Mouse (Mus musculus) kidney, embryonic 14.5 days (tissue): ENCODE results near the gene Igsf23. TPM values are rescaled to one million over a fixed set of nuclear protein-coding genes. Genes with fewer than 3 reads are reported as not detected.

Experiments
- ATAC-seq: fragments of 200-750 bp; cut with Nextera tagmentation; 2 replicates; pipeline ENCODE4 v1.8.0; 2017; ENCODE audit warnings: moderate number of reproducible peaks, mild to moderate bottlenecking, moderate TSS enrichment, moderate library complexity; ENCODE audit not compliant: low FRiP score, low TSS enrichment
- H3K27ac ChIP-seq: fragments of 300-500 bp; sonication (generic); 2 replicates; pipeline ENCODE4 v1.5.1; 2014; ENCODE audit warnings: low read depth, mild to moderate bottlenecking, low read length, moderate library complexity, mixed read lengths
- H3K27me3 ChIP-seq: fragments of 300-500 bp; sonication (generic); 2 replicates; pipeline ENCODE4 v1.6.1; 2014; ENCODE audit warnings: mild to moderate bottlenecking, low read length; ENCODE audit not compliant: control insufficient read depth, insufficient read depth
- H3K36me3 ChIP-seq: fragments of 300-500 bp; sonication (generic); 2 replicates; pipeline ENCODE4 v1.6.1; 2014; ENCODE audit warnings: low read length, mixed read lengths; ENCODE audit not compliant: control insufficient read depth, insufficient read depth
- H3K4me1 ChIP-seq: fragments of 300-500 bp; sonication (generic); 2 replicates; pipeline ENCODE4 v1.6.1; 2014; ENCODE audit warnings: low read length, mixed read lengths; ENCODE audit not compliant: control insufficient read depth, insufficient read depth
- H3K4me2 ChIP-seq: fragments of 300-500 bp; sonication (generic); replicated peaks from 2 replicates; pipeline ENCODE4 v1.6.1; 2014; ENCODE audit warnings: low read depth, mild to moderate bottlenecking, low read length
- H3K4me3 ChIP-seq: fragments of 300-500 bp; sonication (generic); 2 replicates; pipeline ENCODE4 v1.5.1; 2014; ENCODE audit warnings: mild to moderate bottlenecking, low read length
- H3K9ac ChIP-seq: fragments of 300-500 bp; sonication (generic); 2 replicates; pipeline ENCODE4 v1.6.1; 2014; ENCODE audit warnings: low read depth, mild to moderate bottlenecking, low read length, moderate library complexity
- H3K9me3 ChIP-seq: fragments of 300-500 bp; sonication (generic); 2 replicates; pipeline ENCODE4 v1.6.1; 2016; ENCODE audit warnings: low read length; ENCODE audit not compliant: control insufficient read depth
- WGBS: fragments of 180-500 bp; shearing (Covaris S2); extraction: QIAGEN DNeasy Blood & Tissue Kit; methylation state at CpG from one replicate; pipeline ENCODE4 v1.1.7; 2014; 5-methylcytosine and 5-hydroxymethylcytosine counted together
- polyA plus RNA-seq: library from polyadenylated mRNA; unstranded; fragments of >200 nt; fragmentation: Nextera tagmentation; extraction: Ambion mirVana; gene quantifications from 2 replicates; pipeline ENCODE4 v1.2.1, GENCODE M21; 2014

The Igsf23 gene
- polyA plus RNA-seq, 1 experiment from 2014 or later: not detected

DNA sequence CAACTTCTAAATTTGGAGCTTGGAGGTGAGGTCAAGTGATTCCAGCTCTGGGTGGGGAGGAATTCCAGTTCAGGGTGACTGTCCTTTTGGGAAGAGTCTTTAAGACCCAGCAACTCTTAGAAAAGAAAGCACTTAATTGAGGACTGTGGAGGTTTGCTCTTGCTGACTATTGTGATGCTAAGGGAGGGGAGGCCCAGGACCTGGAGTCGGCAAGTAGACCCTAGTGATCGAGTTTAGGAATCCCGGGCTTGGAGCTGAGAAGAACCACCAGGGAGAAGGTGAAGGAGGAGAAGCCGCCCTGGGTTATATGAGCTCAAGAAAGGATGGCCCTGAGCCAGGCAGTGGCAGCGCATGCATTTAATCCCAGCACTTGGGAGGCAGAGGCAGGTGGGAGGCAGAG is 22.1 kb downstream of the Igsf23 start:
- H3K27ac ChIP-seq: no peak overlapping the region
- no peak for ATAC-seq
- no peaks in the 10 kb centered on the region for H3K27me3 ChIP-seq
- no peaks in the 10 kb centered on the region for H3K36me3 ChIP-seq
- 59% methylated on average over 5 of the region's 5 CpGs for WGBS
- H3K9me3 ChIP-seq: no peaks in the 10 kb centered on the region
- H3K9ac ChIP-seq: no peak overlapping the region
- H3K4me1 ChIP-seq: 0 out of 2 replicates have a peak, but pooled peaks cover 4% of the 10 kb centered on the region
- H3K4me3 ChIP-seq: no peak overlapping the region
- H3K4me2 ChIP-seq: no peak overlapping the region

DNA sequence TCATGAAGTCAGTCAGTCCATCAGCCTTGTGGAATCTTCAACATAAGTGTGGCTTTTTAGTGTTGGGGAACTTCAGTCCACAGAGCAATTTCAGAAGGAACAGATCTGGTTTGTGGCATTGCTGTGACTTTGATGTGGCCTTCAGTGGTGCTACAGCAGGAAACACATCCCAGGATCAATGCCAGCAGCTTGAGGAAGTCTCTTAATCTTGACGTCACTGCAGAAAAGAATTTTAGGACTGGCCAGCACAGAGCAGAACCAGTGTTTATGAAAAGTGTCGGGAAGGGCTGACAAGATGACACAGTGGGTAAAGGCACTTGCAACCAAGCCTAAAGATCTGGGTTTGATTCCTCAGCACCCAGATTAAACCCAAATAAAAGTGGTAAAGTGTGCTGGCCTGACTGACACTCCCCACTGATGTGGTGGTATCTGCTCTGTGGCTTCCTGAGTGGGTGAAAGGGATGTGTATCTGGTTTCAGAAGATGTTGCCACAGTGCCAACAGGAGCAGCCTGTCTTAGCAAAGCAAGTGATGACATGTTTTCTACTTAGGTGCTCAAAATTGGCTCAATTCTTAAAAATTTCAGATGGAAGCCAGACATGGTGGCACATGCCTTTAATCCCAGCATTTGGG is 23.6 kb downstream of the Igsf23 start:
- Histone ChIP-seq H3K4me1 (no peaks in the 10 kb centered on the region), H3K27me3 (no peaks in the 10 kb centered on the region), H3K9me3 (no peaks in the 10 kb centered on the region), H3K27ac (no peak overlapping the region), H3K4me3 (no peak overlapping the region), H3K9ac (no peak overlapping the region), H3K36me3 (no peaks in the 10 kb centered on the region), H3K4me2 (no peak overlapping the region)
- no peak for ATAC-seq
- 72% methylated on average over 2 of the region's 2 CpGs for WGBS

DNA sequence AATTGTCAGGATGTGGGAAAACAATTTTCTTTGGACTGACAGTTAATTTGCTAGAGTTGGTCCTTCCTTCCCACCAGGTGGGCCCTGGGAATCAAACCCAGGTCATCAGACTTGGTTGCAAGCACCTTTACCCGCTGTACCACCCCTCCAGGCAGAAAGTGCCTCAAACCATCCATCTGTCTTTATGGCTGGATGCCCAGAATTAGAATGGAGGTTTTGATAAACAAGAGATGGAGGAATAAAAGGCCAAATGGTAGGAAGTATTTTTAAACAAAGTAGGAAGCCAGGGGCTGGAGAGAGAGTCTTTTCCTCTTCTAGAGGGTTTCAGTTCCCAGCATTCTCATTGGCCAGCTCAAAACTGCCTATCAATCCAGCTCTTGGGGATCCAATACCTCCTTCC is 25.2 kb downstream of the Igsf23 start:
- H3K4me3 ChIP-seq: no peak overlapping the region
- no peaks in the 10 kb centered on the region for H3K27me3 ChIP-seq
- no peak overlapping the region for H3K4me2 ChIP-seq
- WGBS: 89% methylated on average over 1 of the region's 1 CpGs
- H3K36me3 ChIP-seq: no peaks in the 10 kb centered on the region
- no peak overlapping the region for H3K9ac ChIP-seq
- no peaks in the 10 kb centered on the region for H3K4me1 ChIP-seq
- no peaks in the 10 kb centered on the region for H3K9me3 ChIP-seq
- no peak for ATAC-seq
- H3K27ac ChIP-seq: no peak overlapping the region

GRCm38 (mm10) chr7:19923797-19924196 is 26.8 kb downstream of the Igsf23 start:
- no peak for ATAC-seq

GRCm38 (mm10) chr7:19923354-19923753 is 27.2 kb downstream of the Igsf23 start:
- Histone ChIP-seq H3K9ac (no peak overlapping the region), H3K27me3 (no peaks in the 10 kb centered on the region), H3K9me3 (no peaks in the 10 kb centered on the region), H3K4me1 (peaks cover 5% of the 10 kb centered on the region; the same call in 1 of the 2 replicates), H3K36me3 (peaks cover 3% of the 10 kb centered on the region; the same call in 1 of the 2 replicates), H3K4me3 (no peak overlapping the region), H3K27ac (no peak overlapping the region), H3K4me2 (no peak overlapping the region)
- no peak for ATAC-seq
- WGBS: 26% methylated on average over 2 of the region's 2 CpGs

More at GRCm38 (mm10) chr7:19923797-19924196, 26.8 kb downstream of the Igsf23 start:
- no peaks in the 10 kb centered on the region for H3K9me3 ChIP-seq
- no peak overlapping the region for H3K9ac ChIP-seq
- no peaks in the 10 kb centered on the region for H3K27me3 ChIP-seq
- H3K4me3 ChIP-seq: no peak overlapping the region
- WGBS: 8% methylated on average over 11 of the region's 15 CpGs
- H3K4me1 ChIP-seq: peaks cover 5% of the 10 kb centered on the region; the same call in 1 of the 2 replicates
- no peak overlapping the region for H3K4me2 ChIP-seq
- no peaks in the 10 kb centered on the region for H3K36me3 ChIP-seq
- no peak overlapping the region for H3K27ac ChIP-seq

DNA sequence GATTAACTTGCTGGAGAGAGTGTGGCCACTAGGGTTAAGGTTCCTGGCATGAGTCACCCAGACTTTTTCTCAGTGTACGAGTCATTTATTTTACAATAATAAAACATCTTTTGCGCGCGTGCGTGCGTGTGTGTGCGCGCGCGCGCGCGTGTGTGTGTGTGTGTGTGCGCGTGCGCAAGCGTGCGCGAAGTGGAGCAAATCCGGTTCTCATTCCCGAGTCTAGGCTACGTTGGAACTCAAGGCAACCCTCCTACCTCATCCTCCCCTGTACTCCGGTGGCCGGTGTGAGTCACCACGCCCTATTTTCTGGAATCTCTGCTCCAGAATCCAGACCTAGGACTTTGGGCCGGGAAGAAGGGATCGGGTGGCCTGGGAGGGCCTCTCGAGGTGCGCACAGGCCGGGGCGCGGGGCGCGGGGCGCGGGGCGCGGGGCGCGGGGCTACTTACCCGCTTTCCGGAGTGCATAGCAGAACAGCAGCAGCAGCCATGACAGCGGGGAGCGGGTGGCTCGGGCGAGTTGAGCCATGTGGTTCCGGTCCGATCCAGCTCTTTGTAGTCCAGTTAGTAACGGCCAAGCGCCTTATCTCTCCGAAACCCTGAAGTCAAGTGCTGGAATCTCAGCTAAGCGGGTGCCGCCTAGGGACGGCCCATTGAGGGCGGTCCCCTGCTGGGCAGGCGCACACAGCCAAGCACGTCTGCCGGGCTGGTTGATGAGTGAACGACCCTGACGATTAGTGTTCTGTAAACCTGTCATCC is 29.9 kb downstream of the Igsf23 start, which contains the start of gene Pvr:
Gene Pvr, minus strand, starts transcription at position 655 of the 756 bp plus-strand sequence.
- H3K9me3 ChIP-seq: no peaks in the 10 kb centered on the region
- H3K4me3 ChIP-seq: peak within 1 kb of the TSS; percentile 84
- peak within 1 kb of the TSS; percentile 76 for H3K9ac ChIP-seq
- 0% methylated on average over 60 of the region's 60 CpGs for WGBS
- H3K27me3 ChIP-seq: no peaks in the 10 kb centered on the region
- peaks cover 21% of the 10 kb centered on the region for H3K36me3 ChIP-seq
- peak within 1 kb of the TSS; percentile 66 for H3K4me2 ChIP-seq
- H3K4me1 ChIP-seq: peaks cover 5% of the 10 kb centered on the region; the same call in 1 of the 2 replicates
- H3K27ac ChIP-seq: peak within 1 kb of the TSS; percentile 63
- ATAC-seq: peak; percentile 90

DNA sequence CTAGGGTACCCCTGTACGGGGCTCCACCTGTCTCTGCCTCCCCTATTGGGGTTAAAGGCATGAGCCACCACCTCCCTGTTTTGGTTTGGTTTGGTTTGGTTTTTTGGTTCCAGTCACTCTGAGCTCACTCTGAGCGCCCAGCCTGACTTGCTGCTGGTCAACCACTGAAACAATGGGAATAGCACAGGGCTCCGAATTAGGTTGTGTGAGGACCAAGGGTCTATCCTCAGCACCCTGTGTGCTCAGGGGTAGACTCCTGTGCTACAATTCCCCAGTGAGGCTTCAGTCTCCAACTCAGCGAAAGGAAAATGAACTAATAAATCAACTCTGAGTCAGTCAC is 30.4 kb downstream of the Igsf23 start:
- Histone ChIP-seq H3K4me1 (peaks cover 5% of the 10 kb centered on the region; the same call in 1 of the 2 replicates), H3K4me2 (peak overlapping the region; percentile 66), H3K27ac (no peak overlapping the region), H3K4me3 (peak overlapping the region; percentile 84), H3K9me3 (no peaks in the 10 kb centered on the region), H3K9ac (peak overlapping the region; percentile 76), H3K36me3 (peaks cover 26% of the 10 kb centered on the region), H3K27me3 (no peaks in the 10 kb centered on the region)
- peak; percentile 16 for ATAC-seq
- 30% methylated on average over 4 of the region's 4 CpGs for WGBS

- no peak overlapping the region for H3K27ac ChIP-seq
- ATAC-seq: no peak
- no peak overlapping the region for H3K4me2 ChIP-seq
- no peak overlapping the region for H3K9ac ChIP-seq
- WGBS: 93% methylated on average over 7 of the region's 7 CpGs
- no peaks in the 10 kb centered on the region for H3K27me3 ChIP-seq
- H3K36me3 ChIP-seq: peaks cover 30% of the 10 kb centered on the region
- no peaks in the 10 kb centered on the region for H3K9me3 ChIP-seq
- H3K4me1 ChIP-seq: no peaks in the 10 kb centered on the region
- no peak overlapping the region for H3K4me3 ChIP-seq
These were observed 36.0 kb downstream of the Igsf23 start for GRCm38 (mm10) chr7:19914558-19914957.
